Mouse (Mus musculus) CH12.LX (cell line): ENCODE measurements around the gene Fam13c. TPM values are rescaled to one million over a fixed set of nuclear protein-coding genes. Genes with fewer than 3 reads are reported as not detected.

Experiments
- DNase-seq: peaks from one replicate; pipeline ENCODE4 v3.0.0-alpha.2; 2013; ENCODE audit errors: extremely low read depth
- H3K27ac ChIP-seq: 2 replicates; pipeline ENCODE4 v1.5.1; 2012; ENCODE audit warnings: low read depth, mild to moderate bottlenecking, control low read depth, moderate library complexity; ENCODE audit not compliant: insufficient read depth
- H3K27me3 ChIP-seq: replicated peaks from 2 replicates; pipeline ENCODE3; 2012; ENCODE audit warnings: inconsistent platforms
- H3K36me3 ChIP-seq, 2 experiments: replicated peaks in 1 of 2; 2 replicates each; pipeline versions ENCODE3 to v1.6.1; 2012; ENCODE audit warnings: inconsistent platforms in 1 of 2, low read length in 1 of 2, mild to moderate bottlenecking in 1 of 2, mixed read lengths in 1 of 2, moderate library complexity in 1 of 2; ENCODE audit not compliant: control insufficient read depth in 1 of 2, insufficient read depth in 1 of 2
- H3K4me1 ChIP-seq, 2 experiments: 2 replicates each; pipeline ENCODE4 v1.6.1; 2012; ENCODE audit warnings: inconsistent platforms in 1 of 2, moderate library complexity in 1 of 2; ENCODE audit not compliant: insufficient read depth in 2 of 2, control insufficient read depth in 1 of 2
- H3K4me2 ChIP-seq: 2 replicates; pipeline ENCODE4 v1.6.1; 2012; ENCODE audit warnings: low read depth, mild to moderate bottlenecking, control low read depth; ENCODE audit not compliant: poor library complexity, insufficient read depth, severe bottlenecking
- H3K4me3 ChIP-seq, 3 experiments: fragments of 150-350 bp in 1 of 3; sonication (generic) in 1 of 3; replicated peaks in 1 of 3; 2 replicates each; pipeline versions ENCODE3 to v1.5.1; 2011 to 2012; ENCODE audit warnings: low read depth in 2 of 3, low read length in 2 of 3, mild to moderate bottlenecking in 2 of 3, moderate library complexity in 2 of 3, control low read depth in 1 of 3, improper control_type of control experiment in 1 of 3, inconsistent platforms in 1 of 3, mixed read lengths in 1 of 3; ENCODE audit not compliant: poor library complexity in 1 of 3
- H3K79me2 ChIP-seq: replicated peaks from 2 replicates; pipeline ENCODE4 v1.6.1; 2012; ENCODE audit warnings: mild to moderate bottlenecking, moderate library complexity; ENCODE audit not compliant: control insufficient read depth, poor library complexity, insufficient read depth, severe bottlenecking; ENCODE audit errors: extremely low read depth
- H3K9ac ChIP-seq: 2 replicates; pipeline ENCODE4 v1.6.1; 2012; ENCODE audit warnings: low read depth, mild to moderate bottlenecking, control low read depth, moderate library complexity; ENCODE audit not compliant: insufficient read depth
- H3K9me3 ChIP-seq: replicated peaks from 2 replicates; pipeline ENCODE3; 2012; ENCODE audit warnings: low read length, inconsistent platforms, mixed read lengths
- BHLHE40 ChIP-seq: IDR thresholded peaks from 2 replicates; pipeline ENCODE4 v1.6.1; 2011; ENCODE audit warnings: mild to moderate bottlenecking, low read depth, low read length, improper control_type of control experiment
- ETS1 ChIP-seq: conservative IDR thresholded peaks from 2 replicates; pipeline ENCODE4 v1.6.1; 2012; ENCODE audit warnings: low read depth, mild to moderate bottlenecking, inconsistent platforms, low read length, improper control_type of control experiment, moderate library complexity
- IRF4 ChIP-seq: IDR thresholded peaks from 2 replicates; pipeline ENCODE4 v1.6.1; 2014; ENCODE audit warnings: low read depth, mild to moderate bottlenecking, inconsistent platforms, low read length, improper control_type of control experiment
- NRF1 ChIP-seq: IDR thresholded peaks from 2 replicates; pipeline ENCODE4 v1.6.1; 2014; ENCODE audit warnings: low read depth, mild to moderate bottlenecking, inconsistent platforms, low read length, improper control_type of control experiment, moderate library complexity
- RAD21 ChIP-seq: IDR thresholded peaks from 2 replicates; pipeline ENCODE4 v1.6.1; 2011; ENCODE audit warnings: low read depth, mild to moderate bottlenecking, low read length, improper control_type of control experiment, moderate library complexity
- RCOR1 ChIP-seq: conservative IDR thresholded peaks from 2 replicates; pipeline ENCODE4 v1.6.1; 2012; ENCODE audit warnings: low read depth, mild to moderate bottlenecking, inconsistent platforms, low read length, improper control_type of control experiment
- SIN3A ChIP-seq: IDR thresholded peaks from 2 replicates; pipeline ENCODE4 v1.6.1; 2012; ENCODE audit warnings: low read length, improper control_type of control experiment, inconsistent platforms
- SMC3 ChIP-seq: IDR thresholded peaks from 2 replicates; pipeline ENCODE4 v1.6.1; 2011; ENCODE audit warnings: low read depth, low read length, improper control_type of control experiment
- TCF12 ChIP-seq: IDR thresholded peaks from 2 replicates; pipeline ENCODE4 v1.6.1; 2014; ENCODE audit warnings: low read depth, mild to moderate bottlenecking, inconsistent platforms, low read length, improper control_type of control experiment
- UBTF ChIP-seq: IDR thresholded peaks from 2 replicates; pipeline ENCODE4 v1.6.1; 2012; ENCODE audit warnings: low read depth, mild to moderate bottlenecking, inconsistent platforms, low read length, improper control_type of control experiment, moderate library complexity
- ZC3H11A ChIP-seq: IDR thresholded peaks from 2 replicates; pipeline ENCODE4 v1.6.1; 2012; ENCODE audit warnings: low read depth, mild to moderate bottlenecking, inconsistent platforms, low read length, improper control_type of control experiment
- ZNF384 ChIP-seq: IDR thresholded peaks from 2 replicates; pipeline ENCODE4 v1.6.1; 2012; ENCODE audit warnings: low read depth, low read length, improper control_type of control experiment, inconsistent platforms
- dilution Hi-C: fragments of 300-500 bp; cut with MboI; formaldehyde crosslinking; loops from 2 replicates; pipeline ENCODE4 v1.14.3; 2020; ENCODE audit warnings: low sequenced_read_pairs; ENCODE audit not compliant: extremely low pct_unique_long_range_greater_than_20kb, extremely low pct_ligation_motif_present
- in situ Hi-C: fragments of 300-500 bp; cut with MboI; formaldehyde crosslinking; loops from 3 replicates; pipeline ENCODE4 v1.14.3; 2019; ENCODE audit warnings: low sequenced_read_pairs, low pct_ligation_motif_present, low pct_unique_long_range_greater_than_20kb, mixed read lengths
- polyA plus RNA-seq: library from polyadenylated mRNA; unstranded; fragments of >175 nt; gene quantifications from 2 replicates; pipeline ENCODE4 v1.2.1, GENCODE M21; 2012; ENCODE audit warnings: low read depth; ENCODE audit not compliant: insufficient read length
- total RNA-seq, 2 experiments: library from RNA; depleted of rRNA; stranded (reverse); fragments of 300-350 nt in 1 of 2; fragments of >200 nt in 1 of 2; gene quantifications; 2 replicates each; pipeline ENCODE4 v1.2.3; 2012 to 2014

The Fam13c gene
- total and polyA plus RNA-seq, 3 experiments: not detected

- no peaks in the 10 kb centered on the region for H3K4me1 ChIP-seq
- H3K27me3 ChIP-seq: no peaks in the 10 kb centered on the region
- no peak overlapping the region for H3K9ac ChIP-seq
- H3K27ac ChIP-seq: no peak overlapping the region
- H3K36me3 ChIP-seq: no peaks in the 10 kb centered on the region
- dilution Hi-C loops (no loop called here), in situ Hi-C loops (no loop called here)
- TF ChIP-seq UBTF (no peak), ZNF384 (no peak)
- no peak overlapping the region for H3K4me2 ChIP-seq
- peaks cover 66% of the 10 kb centered on the region for H3K9me3 ChIP-seq
- DNase-seq: no peak
- H3K4me3 ChIP-seq: no peak overlapping the region
- no peaks in the 10 kb centered on the region for H3K79me2 ChIP-seq
These were observed 18.4 kb downstream of the Fam13c start for GRCm38 (mm10) chr10:70458574-70459263.

GRCm38 (mm10) chr10:70465638-70466037 is 25.4 kb downstream of the Fam13c start:
- no peaks in the 10 kb centered on the region for H3K36me3 ChIP-seq
- no peak overlapping the region for H3K9ac ChIP-seq
- no peak for TF ChIP-seq SIN3A
- TF ChIP-seq RCOR1: no peak
- no peak for TF ChIP-seq RAD21
- no peak for TF ChIP-seq IRF4
- no peak for TF ChIP-seq NRF1
- no peak for TF ChIP-seq ZC3H11A
- no peak for TF ChIP-seq TCF12
- no peaks in the 10 kb centered on the region for H3K79me2 ChIP-seq
- dilution Hi-C loops: no loop called here
- no peak overlapping the region for H3K27ac ChIP-seq
- H3K4me1 ChIP-seq: no peaks in the 10 kb centered on the region
- H3K4me2 ChIP-seq: no peak overlapping the region
- no peaks in the 10 kb centered on the region for H3K27me3 ChIP-seq
- H3K4me3 ChIP-seq: no peak overlapping the region
- H3K9me3 ChIP-seq: peaks cover 78% of the 10 kb centered on the region
- in situ Hi-C loops: no loop called here
- DNase-seq: no peak

GRCm38 (mm10) chr10:70470836-70471235 is 30.6 kb downstream of the Fam13c start:
- Histone ChIP-seq H3K4me2 (no peak overlapping the region), H3K27me3 (no peaks in the 10 kb centered on the region), H3K9ac (no peak overlapping the region), H3K36me3 (no peaks in the 10 kb centered on the region), H3K9me3 (peaks cover 74% of the 10 kb centered on the region), H3K4me1 (no peaks in the 10 kb centered on the region), H3K27ac (no peak overlapping the region), H3K79me2 (no peaks in the 10 kb centered on the region), H3K4me3 (no peak overlapping the region)
- DNase-seq: no peak
- no peak for TF ChIP-seq SMC3
- no peak for TF ChIP-seq RAD21
- no peak for TF ChIP-seq BHLHE40
- no peak for TF ChIP-seq TCF12
- TF ChIP-seq NRF1: no peak
- TF ChIP-seq ETS1: no peak
- in situ Hi-C loops: no loop called here
- dilution Hi-C loops: no loop called here
